Mouse (Mus musculus) left cerebral cortex, adult 2 months (tissue): Measurements from ENCODE around the gene Raet1e. TPM values are rescaled to one million over a fixed set of nuclear protein-coding genes. Genes with fewer than 3 reads are reported as not detected.
"Not testable (repeated sequence)": the region's sequence is repeated elsewhere in the genome, so short reads cannot be mapped to it uniquely, and the experiment has no call there.

Experiments used
- DNase-seq, 2 experiments: peaks; one replicate each; pipeline ENCODE4 v3.0.0; 2021 to 2022; ENCODE audit warnings: low spot score in 2 of 2, mixed read lengths in 1 of 2; ENCODE audit errors: extremely low spot score in 1 of 2
- H3K27ac ChIP-seq: fragments of 200-600 bp; 2 replicates; pipeline ENCODE4 v1.8.1; 2022
- H3K4me3 ChIP-seq: fragments of 200-600 bp; 2 replicates; pipeline ENCODE4 v1.8.1; 2022
- CTCF ChIP-seq: fragments of 200-600 bp; IDR thresholded peaks from 2 replicates; pipeline ENCODE4 v1.8.1; 2022; ENCODE audit warnings: antibody characterized with exemption, mild to moderate bottlenecking, moderate library complexity
- intact Hi-C: fragments of 180-260 bp; cut with DNase I; formaldehyde crosslinking; loops from one replicate; pipeline ENCODE4 v1.15.1; 2025
- total RNA-seq, 2 experiments: library from RNA; stranded (reverse); gene quantifications; 2 replicates each; pipeline ENCODE4 v1.2.3; 2021

Raet1e gene
- total RNA-seq, 2 experiments from 2014 or later, result 0.29 TPM; not detected in 1

- DNase-seq, intact Hi-C loops, H3K4me3 ChIP-seq, H3K27ac ChIP-seq: not testable (repeated sequence)
Measured at GRCm38 (mm10) chr10:22201352-22201751, 43.0 kb downstream of the Raet1e start.

- H3K27ac ChIP-seq, H3K4me3 ChIP-seq, intact Hi-C loops, DNase-seq: not testable (repeated sequence)
Measured at GRCm38 (mm10) chr10:22202784-22203583, 44.6 kb downstream of the Raet1e start.

- intact Hi-C loops, result not testable (repeated sequence)
Measured at GRCm38 (mm10) chr10:22206443-22206842, 48.1 kb downstream of the Raet1e start.

GRCm38 (mm10) chr10:22212012-22212696 is 53.8 kb downstream of the Raet1e start:
- H3K4me3 ChIP-seq, H3K27ac ChIP-seq, intact Hi-C loops: not testable (repeated sequence)
- DNase-seq, result peak in 1 of 2 experiments; percentile 33
- TF ChIP-seq CTCF, result peak; percentile 47

More at GRCm38 (mm10) chr10:22206443-22206842, 48.1 kb downstream of the Raet1e start:
- DNase-seq, H3K4me3 ChIP-seq, H3K27ac ChIP-seq: not testable (repeated sequence)

GRCm38 (mm10) chr10:22223474-22224349 is 65.3 kb downstream of the Raet1e start:
- intact Hi-C loops, H3K4me3 ChIP-seq, H3K27ac ChIP-seq: not testable (repeated sequence)
- peak; percentile 11 to 24 for DNase-seq

GRCm38 (mm10) chr10:22265060-22265459 is 106.7 kb downstream of the Raet1e start:
- no peak overlapping the region for H3K4me3 ChIP-seq
- no peak overlapping the region for H3K27ac ChIP-seq
- intact Hi-C loops, result no loop called here
- DNase-seq, result no peak
- no peak for TF ChIP-seq CTCF

GRCm38 (mm10) chr10:22270879-22271786 is 112.8 kb downstream of the Raet1e start:
- DNase-seq, H3K4me3 ChIP-seq, H3K27ac ChIP-seq, intact Hi-C loops: not testable (repeated sequence)

GRCm38 (mm10) chr10:22272914-22273683 is 114.7 kb downstream of the Raet1e start:
- 0 out of 2 replicates have a peak overlapping the region, but pooled peaks have one; percentile 4 for H3K4me3 ChIP-seq
- DNase-seq, intact Hi-C loops, H3K27ac ChIP-seq: not testable (repeated sequence)

- intact Hi-C loops, result no loop called here
- no peak for DNase-seq
- no peak for TF ChIP-seq CTCF
- Histone ChIP-seq H3K27ac (no peak overlapping the region), H3K4me3 (peak overlapping the region; percentile 21)
Measured at GRCm38 (mm10) chr10:22273684-22274305, 115.4 kb downstream of the Raet1e start.
